Mouse (Mus musculus): ENCODE results near the gene Dpagt1.

GRCm38 (mm10) chr9:44309756-44310155, 16.1 kb upstream of the Dpagt1 start:
- TF ChIP-seq GATA1 (IDR thresholded peaks at IDR 0.05; ENCODE audit: borderline replicate concordance, low read length), result no peak
- no peak for TF ChIP-seq FLI1 (IDR thresholded peaks at IDR 0.05; ENCODE audit: low read length)
